ENCODE assay signal across 23 mouse cellular contexts in the genomic region with DNA sequence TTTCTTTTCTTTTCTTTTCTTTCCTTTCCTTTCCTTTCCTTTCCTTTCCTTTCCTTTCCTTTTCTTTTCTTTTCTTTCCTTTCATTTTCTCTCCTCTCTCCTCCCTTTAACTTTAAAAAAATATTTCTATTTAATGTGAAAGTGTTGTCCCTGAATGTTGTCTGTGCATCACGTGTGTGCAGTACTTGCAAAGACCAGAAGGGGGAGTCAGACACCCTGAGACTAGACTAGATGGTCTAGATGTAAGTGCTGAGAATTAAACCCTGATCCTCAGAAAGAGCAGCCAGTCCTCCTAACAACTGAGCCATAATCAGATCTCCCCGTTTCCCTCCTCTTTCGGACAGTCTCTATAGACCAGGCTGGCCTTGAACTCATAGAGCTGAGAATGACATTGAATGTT.
A peak's percentile ranks its signal among the peaks of the same experiment; 100 is the strongest.
DNase-seq lines count a peak whose midpoint lies in the region; ATAC-seq and TF ChIP-seq lines count a peak whose summit lies in the region.
"Had no signal": no experiment of that assay in that cellular context is flagged by ENCODE, and none has a peak within 500 bp of the region (broad histone marks: within the 10 kb centered on the region; RNA-seq: fewer than 3 reads in every experiment).

No protein-coding gene starts in this region.

- no peaks in the 10 kb centered on the region for H3K36me3 ChIP-seq in heart, embryonic 11.5 days (ENCODE audit: control insufficient read depth, insufficient read depth, low read length)
- no peaks in the 10 kb centered on the region for H3K36me3 ChIP-seq in liver, postnatal 0 days (replicated peaks; ENCODE audit: insufficient read depth, low read length)
- H3K36me3 ChIP-seq in liver, embryonic 11.5 days (ENCODE audit: control insufficient read depth, insufficient read depth, low read length), result no peaks in the 10 kb centered on the region
- no peaks in the 10 kb centered on the region for H3K36me3 ChIP-seq in E14TG2a.4 (ENCODE audit: insufficient read depth, low read length)
- H3K36me3 ChIP-seq: embryonic facial prominence, embryonic 10.5 days; G1E; hindbrain, embryonic 12.5 days had no signal

- peak; percentile 56 for DNase-seq in heart, adult 11 months
- no peak for DNase-seq in liver, postnatal 0 days
- DNase-seq in liver, embryonic 11.5 days (ENCODE audit: low spot score), result no peak
- no peak for DNase-seq in Patski (ENCODE audit: low read depth, low spot score)
- no peak for DNase-seq in cerebellum, adult 11 months
- no peak for DNase-seq in cerebellum, adult 9-10 months
- DNase-seq: adrenal gland, postnatal 10 days; cerebellum, adult 11-12 months; cerebellum, adult 9-11 months; cerebellum, postnatal 36 days; forebrain, postnatal 0 days; heart, postnatal 10 days; heart, postnatal 4 days; kidney, adult 18-20 months had no signal

- in situ Hi-C loops in Patski (cut with MboI; ENCODE audit: low pct_unique_long_range_greater_than_20kb), result no loop called here

- H3K4me1 ChIP-seq in heart, embryonic 11.5 days (ENCODE audit: control insufficient read depth, insufficient read depth, low read length), result no peaks in the 10 kb centered on the region
- H3K4me1 ChIP-seq in liver, postnatal 0 days (ENCODE audit: insufficient read depth), result no peaks in the 10 kb centered on the region
- H3K4me1 ChIP-seq in liver, embryonic 11.5 days (replicated peaks; ENCODE audit: control insufficient read depth, insufficient read depth, low read length), result no peaks in the 10 kb centered on the region
- peaks cover 3% of the 10 kb centered on the region; the same call in 1 of the 2 replicates for H3K4me1 ChIP-seq in E14TG2a.4 (replicated peaks; ENCODE audit: low read depth, low read length)
- H3K4me1 ChIP-seq: forebrain, embryonic 13.5 days; hindbrain, embryonic 12.5 days had no signal

- CTCF ChIA-PET in Patski (lab: Charles Lee), result interaction anchor here (1.1 to 1.7 kb wide), 2 partner anchors 12 to 14 kb away, joined by 3 to 4 read pairs; no protein-coding TSS in a partner anchor

- 0 out of 2 replicates have a peak, but pooled peaks have one; percentile 24 for TF ChIP-seq CTCF in liver, postnatal 0 days (IDR thresholded peaks at IDR 0.05; ENCODE audit: low read depth)
- TF ChIP-seq CTCF in E14TG2a.4 (conservative IDR thresholded peaks at IDR 0.05; ENCODE audit: low read length), result peak; percentile 66
- peak; percentile 34 for TF ChIP-seq CTCF in Patski (IDR thresholded peaks at IDR 0.05)

- 88% methylated on average over 3 of the region's 3 CpGs for WGBS in heart, embryonic 11.5 days (ENCODE audit: insufficient replicate concordance)
- 82% methylated on average over 3 of the region's 3 CpGs for WGBS in liver, postnatal 0 days (ENCODE audit: insufficient replicate concordance)
- WGBS in liver, embryonic 11.5 days, result 90% methylated on average over 3 of the region's 3 CpGs

- no peaks in the 10 kb centered on the region for H3K27me3 ChIP-seq in heart, embryonic 11.5 days (ENCODE audit: control insufficient read depth, insufficient read depth, low read length)
- no peaks in the 10 kb centered on the region for H3K27me3 ChIP-seq in liver, postnatal 0 days (ENCODE audit: insufficient read depth, low read length)
- no peaks in the 10 kb centered on the region for H3K27me3 ChIP-seq in liver, embryonic 11.5 days (replicated peaks; ENCODE audit: control insufficient read depth, insufficient read depth, low read length)
- H3K27me3 ChIP-seq in E14TG2a.4 (ENCODE audit: insufficient read depth, low read length) (peaks cover 31% of the 10 kb centered on the region), Patski (no peaks in the 10 kb centered on the region)
- H3K27me3 ChIP-seq: CH12.LX; forebrain, embryonic 13.5 days; hindbrain, embryonic 12.5 days had no signal

- no peak for ATAC-seq in heart, embryonic 11.5 days (replicated peaks; ENCODE audit: insufficient number of reproducible peaks, low FRiP score, low TSS enrichment)
- no peak for ATAC-seq in liver, postnatal 0 days
- ATAC-seq in liver, embryonic 11.5 days (replicated peaks; ENCODE audit: low FRiP score), result no peak
- no peak for ATAC-seq in Patski
- ATAC-seq: forebrain, embryonic 13.5 days; forebrain, postnatal 0 days; hindbrain, embryonic 16.5 days; inflammation-experienced regulatory T-cells, adult 6 months had no signal

- POLR2A ChIA-PET in Patski (lab: Charles Lee), result interaction anchor here (0.9 kb wide), 1 partner anchor 31 kb away, joined by 3 read pairs; no protein-coding TSS in a partner anchor

- H3K9me3 ChIP-seq in heart, embryonic 11.5 days (replicated peaks; ENCODE audit: control insufficient read depth, low read length), result no peaks in the 10 kb centered on the region
- H3K9me3 ChIP-seq in liver, postnatal 0 days (ENCODE audit: low read length), result no peaks in the 10 kb centered on the region
- no peaks in the 10 kb centered on the region for H3K9me3 ChIP-seq in liver, embryonic 11.5 days (ENCODE audit: control insufficient read depth, low read length)
- H3K9me3 ChIP-seq in E14TG2a.4 (ENCODE audit: low read length), result peaks cover 5% of the 10 kb centered on the region
- H3K9me3 ChIP-seq: embryonic facial prominence, embryonic 10.5 days; forebrain, embryonic 13.5 days; G1E; hindbrain, embryonic 12.5 days had no signal

- H3K4me3 ChIP-seq in heart, embryonic 11.5 days (ENCODE audit: low read depth, low read length), result no peak overlapping the region
- no peak overlapping the region for H3K4me3 ChIP-seq in liver, postnatal 0 days (ENCODE audit: low read depth, low read length)
- no peak overlapping the region for H3K4me3 ChIP-seq in liver, embryonic 11.5 days (ENCODE audit: low read depth, low read length)
- no peak overlapping the region for H3K4me3 ChIP-seq in E14TG2a.4 (replicated peaks; ENCODE audit: low read length)
- H3K4me3 ChIP-seq: embryonic facial prominence, embryonic 10.5 days; forebrain, embryonic 13.5 days; hindbrain, embryonic 12.5 days had no signal

- H3K9ac ChIP-seq in heart, embryonic 11.5 days (ENCODE audit: low read depth, low read length), result no peak overlapping the region
- H3K9ac ChIP-seq in liver, postnatal 0 days (replicated peaks), result no peak overlapping the region
- no peak overlapping the region for H3K9ac ChIP-seq in liver, embryonic 11.5 days (ENCODE audit: low read depth, low read length)
- H3K9ac ChIP-seq: forebrain, embryonic 13.5 days; forebrain, postnatal 0 days; hindbrain, embryonic 12.5 days had no signal

- H3K27ac ChIP-seq in heart, embryonic 11.5 days (ENCODE audit: low read depth, low read length), result no peak overlapping the region
- H3K27ac ChIP-seq in liver, postnatal 0 days (ENCODE audit: low read depth), result no peak overlapping the region
- H3K27ac ChIP-seq in liver, embryonic 11.5 days (ENCODE audit: low read depth, low read length), result no peak overlapping the region
- H3K27ac ChIP-seq: embryonic facial prominence, embryonic 10.5 days; forebrain, embryonic 13.5 days; hindbrain, embryonic 12.5 days had no signal

- no peak for TF ChIP-seq EP300 in liver, postnatal 0 days (IDR thresholded peaks at IDR 0.05; ENCODE audit: low read depth)

- no peak overlapping the region for H3K4me2 ChIP-seq in heart, embryonic 11.5 days
- no peak overlapping the region for H3K4me2 ChIP-seq in liver, postnatal 0 days (ENCODE audit: low read depth, low read length)
- no peak overlapping the region for H3K4me2 ChIP-seq in liver, embryonic 11.5 days
- H3K4me2 ChIP-seq: forebrain, embryonic 13.5 days; hindbrain, embryonic 12.5 days had no signal
